Mouse (Mus musculus) lung, embryonic 14.5 days (tissue): Measurements from ENCODE around the gene Gpx7. TPM values are rescaled to one million over a fixed set of nuclear protein-coding genes. Genes with fewer than 3 reads are reported as not detected.

ENCODE experiments used
- ATAC-seq: fragments of 200-750 bp; cut with Nextera tagmentation; 2 replicates; pipeline ENCODE4 v1.8.0; 2017; ENCODE audit warnings: mild to moderate bottlenecking, moderate TSS enrichment, moderate library complexity; ENCODE audit not compliant: insufficient read depth
- DNase-seq: peaks from one replicate; pipeline ENCODE4 v3.0.0-alpha.2; 2015
- H3K27ac ChIP-seq: fragments of 300-500 bp; sonication (generic); 2 replicates; pipeline ENCODE4 v1.5.1; 2014; ENCODE audit warnings: low read depth, mild to moderate bottlenecking, moderate library complexity
- H3K27me3 ChIP-seq: fragments of 300-500 bp; sonication (generic); 2 replicates; pipeline ENCODE4 v1.6.1; 2014; ENCODE audit warnings: low read length, control low read depth; ENCODE audit not compliant: insufficient read depth
- H3K36me3 ChIP-seq: fragments of 300-500 bp; sonication (generic); 2 replicates; pipeline ENCODE4 v1.6.1; 2014; ENCODE audit warnings: control low read depth; ENCODE audit not compliant: insufficient read depth
- H3K4me1 ChIP-seq: fragments of 300-500 bp; sonication (generic); 2 replicates; pipeline ENCODE4 v1.6.1; 2014; ENCODE audit warnings: antibody characterized with exemption, control low read depth; ENCODE audit not compliant: insufficient read depth
- H3K4me2 ChIP-seq: fragments of 300-500 bp; sonication (generic); 2 replicates; pipeline ENCODE4 v1.6.1; 2014; ENCODE audit warnings: mild to moderate bottlenecking
- H3K4me3 ChIP-seq: fragments of 300-500 bp; sonication (generic); 2 replicates; pipeline ENCODE4 v1.5.1; 2014; ENCODE audit warnings: low read depth, low read length
- H3K9ac ChIP-seq: fragments of 300-500 bp; sonication (generic); 2 replicates; pipeline ENCODE4 v1.6.1; 2014
- H3K9me3 ChIP-seq: fragments of 300-500 bp; sonication (generic); 2 replicates; pipeline ENCODE4 v1.6.1; 2016; ENCODE audit warnings: low read depth, low read length, control low read depth
- CTCF ChIP-seq: IDR thresholded peaks from 2 replicates; pipeline ENCODE4 v1.5.1; 2016; ENCODE audit warnings: antibody characterized with exemption, low read depth
- WGBS: fragments of 180-500 bp; shearing (Covaris S2); extraction: QIAGEN DNeasy Blood & Tissue Kit; methylation state at CpG from one replicate; pipeline ENCODE4 v1.1.7; 2014; 5-methylcytosine and 5-hydroxymethylcytosine counted together
- polyA plus RNA-seq: library from polyadenylated mRNA; unstranded; fragments of >200 nt; fragmentation: Nextera tagmentation; extraction: Ambion mirVana; gene quantifications from 2 replicates; pipeline ENCODE4 v1.2.1, GENCODE M21; 2014

The Gpx7 gene
- polyA plus RNA-seq, 1 experiment from 2014 or later: 82.4 TPM

DNA sequence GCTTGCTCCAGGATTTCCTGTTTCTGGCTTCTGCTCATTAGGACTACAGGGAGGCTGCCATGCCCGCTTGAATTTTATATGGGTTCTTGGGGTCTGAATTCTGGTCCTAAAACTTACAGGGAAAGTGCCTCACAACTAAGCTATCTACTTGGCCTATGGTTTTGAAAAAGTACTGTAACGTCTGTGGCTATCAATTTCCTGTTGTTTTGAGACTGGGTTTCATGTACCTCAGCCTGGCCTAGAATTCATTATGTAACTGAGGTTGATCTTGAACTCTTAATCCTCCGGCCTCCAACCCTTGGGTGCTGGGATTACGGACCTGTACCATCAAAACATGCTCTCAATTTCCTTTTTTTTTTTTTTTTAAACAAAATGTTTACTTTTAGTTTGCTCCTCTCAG lies 27.5 kb upstream of the Gpx7 start:
- no peak for TF ChIP-seq CTCF
- no peak overlapping the region for H3K9ac ChIP-seq
- 69% methylated on average over 4 of the region's 4 CpGs for WGBS
- DNase-seq (no peak), ATAC-seq (no peak)
- H3K4me3 ChIP-seq: no peak overlapping the region
- no peak overlapping the region for H3K4me2 ChIP-seq
- H3K27ac ChIP-seq: no peak overlapping the region
- H3K4me1 ChIP-seq: peaks cover 8% of the 10 kb centered on the region; the same call in 1 of the 2 replicates
- H3K9me3 ChIP-seq: no peaks in the 10 kb centered on the region
- H3K36me3 ChIP-seq: no peaks in the 10 kb centered on the region
- no peaks in the 10 kb centered on the region for H3K27me3 ChIP-seq

DNA sequence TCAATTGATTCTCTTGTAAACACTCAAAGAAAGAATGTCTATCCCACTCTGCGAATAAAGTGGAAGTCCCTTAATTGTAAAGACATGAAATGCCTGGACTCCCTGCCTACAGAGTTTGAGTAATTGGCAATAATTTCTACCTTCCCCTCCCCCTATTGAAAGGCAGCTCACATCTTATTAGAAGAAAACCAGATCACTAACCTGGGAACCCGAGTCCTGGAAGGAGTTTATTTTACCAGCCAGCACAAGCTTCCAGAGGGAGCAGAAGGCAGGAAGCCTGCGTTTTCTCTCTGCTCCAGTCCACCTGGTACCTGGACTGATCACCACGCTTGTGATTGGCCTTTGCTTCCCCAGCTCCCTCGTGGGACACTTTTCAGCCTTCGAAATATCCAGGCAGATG lies 26.6 kb upstream of the Gpx7 start:
- Histone ChIP-seq H3K36me3 (no peaks in the 10 kb centered on the region), H3K4me1 (peaks cover 8% of the 10 kb centered on the region; the same call in 1 of the 2 replicates), H3K4me2 (no peak overlapping the region), H3K4me3 (no peak overlapping the region), H3K27me3 (no peaks in the 10 kb centered on the region), H3K9ac (no peak overlapping the region), H3K27ac (peak overlapping the region; percentile 46; the same call in 1 of the 2 replicates), H3K9me3 (no peaks in the 10 kb centered on the region)
- 14% methylated on average over 6 of the region's 6 CpGs for WGBS
- no peak for TF ChIP-seq CTCF
- DNase-seq: no peak
- no peak for ATAC-seq

DNA sequence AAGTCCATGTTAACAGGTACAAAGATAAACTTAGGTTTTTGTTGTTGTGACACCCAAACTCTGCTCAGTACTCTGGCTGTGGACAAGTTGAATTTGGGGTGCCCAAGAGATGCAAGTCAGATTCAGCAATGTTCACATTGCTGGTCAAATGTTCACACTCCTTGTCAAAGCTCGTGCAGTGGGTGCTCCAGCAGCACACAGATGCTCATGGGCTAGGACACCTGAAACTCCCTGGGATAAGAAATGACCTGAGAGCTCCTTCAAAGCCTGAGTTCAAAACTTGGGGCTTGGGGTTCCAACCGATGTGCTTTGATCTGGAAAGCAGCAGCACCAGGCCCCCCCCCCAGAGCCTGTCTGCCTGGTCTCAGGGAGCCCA lies 24.8 kb upstream of the Gpx7 start:
- no peak overlapping the region for H3K27ac ChIP-seq
- WGBS: 31% methylated on average over 2 of the region's 2 CpGs
- no peak for ATAC-seq

DNA sequence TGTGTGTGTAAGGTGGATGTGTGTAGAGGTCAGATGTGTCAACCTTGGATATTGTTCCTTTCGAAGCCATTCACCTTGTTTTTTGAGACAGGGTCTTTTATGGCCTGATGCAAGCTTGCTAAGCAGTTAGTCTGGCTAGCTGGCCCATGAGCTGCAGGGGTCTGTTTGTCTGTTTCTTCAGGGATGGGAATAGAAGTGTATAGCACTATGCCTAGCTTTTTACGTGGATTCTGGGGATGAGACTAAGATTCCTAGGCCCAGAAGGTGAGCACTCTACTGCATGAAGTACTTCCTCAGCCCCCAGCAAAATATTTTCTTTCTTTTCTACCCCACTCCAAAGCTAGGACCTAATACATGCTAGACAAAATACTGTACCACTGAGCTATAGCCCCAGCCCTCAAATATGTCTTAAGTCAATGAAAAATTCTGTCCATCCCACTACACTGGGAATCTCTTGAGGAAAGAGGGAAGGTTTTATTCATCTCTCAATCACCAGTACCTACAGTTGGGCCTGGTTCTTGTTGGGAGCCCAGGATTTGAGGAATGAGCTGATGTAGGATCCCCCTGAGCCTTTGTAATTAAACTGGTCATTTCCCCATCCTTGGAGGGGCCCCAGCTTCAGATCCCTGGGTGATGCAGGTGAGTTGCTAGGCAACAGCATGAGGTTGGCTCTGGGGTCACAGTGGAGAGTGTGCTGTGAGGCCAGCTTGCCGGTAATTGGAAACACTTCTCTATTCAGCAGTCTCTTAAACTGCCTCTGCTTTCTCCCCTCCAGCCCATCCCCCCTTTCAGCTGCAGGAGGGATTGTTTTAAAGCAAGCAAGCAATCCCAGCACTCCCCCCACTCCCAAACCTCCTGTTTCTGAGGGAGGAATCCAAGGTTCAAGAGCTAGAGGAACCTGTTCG lies 24.1 kb upstream of the Gpx7 start:
- DNase-seq (peak; percentile 30), ATAC-seq (peak; percentile 64)
- Histone ChIP-seq H3K4me3 (no peak overlapping the region), H3K9me3 (no peaks in the 10 kb centered on the region), H3K4me2 (0 out of 2 replicates have a peak overlapping the region, but pooled peaks have one; percentile 10), H3K4me1 (peaks cover 8% of the 10 kb centered on the region; the same call in 1 of the 2 replicates), H3K27ac (no peak overlapping the region), H3K36me3 (no peaks in the 10 kb centered on the region), H3K9ac (no peak overlapping the region), H3K27me3 (no peaks in the 10 kb centered on the region)
- no peak for TF ChIP-seq CTCF
- WGBS: 37% methylated on average over 4 of the region's 4 CpGs

More for the DNA sequence above, 24.8 kb upstream of the Gpx7 start:
- H3K27me3 ChIP-seq: no peaks in the 10 kb centered on the region
- no peak for DNase-seq
- no peak overlapping the region for H3K9ac ChIP-seq
- no peak overlapping the region for H3K4me3 ChIP-seq
- peaks cover 8% of the 10 kb centered on the region; the same call in 1 of the 2 replicates for H3K4me1 ChIP-seq
- no peaks in the 10 kb centered on the region for H3K9me3 ChIP-seq
- H3K36me3 ChIP-seq: no peaks in the 10 kb centered on the region
- no peak for TF ChIP-seq CTCF
- 0 out of 2 replicates have a peak overlapping the region, but pooled peaks have one; percentile 10 for H3K4me2 ChIP-seq

DNA sequence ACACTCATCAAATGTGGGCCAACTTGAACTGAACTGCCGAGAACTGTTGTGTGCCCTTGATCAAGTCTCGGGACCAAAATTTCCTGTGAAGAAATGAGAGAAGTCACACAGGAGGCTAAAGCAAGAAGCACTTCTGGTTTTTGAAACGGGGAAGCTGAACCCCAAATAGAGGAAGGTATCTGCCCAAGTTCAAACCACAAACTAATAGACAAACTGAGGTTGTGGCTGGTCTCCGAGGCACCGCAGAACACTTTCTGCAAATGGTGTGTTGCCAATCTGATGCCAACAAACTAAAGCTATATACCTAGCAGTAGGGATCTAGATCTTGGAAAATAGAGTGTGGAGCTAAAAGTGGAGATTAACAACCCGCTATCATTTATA lies 21.6 kb upstream of the Gpx7 start:
- no peak for ATAC-seq
- Histone ChIP-seq H3K9ac (no peak overlapping the region), H3K4me3 (no peak overlapping the region), H3K27me3 (no peaks in the 10 kb centered on the region), H3K9me3 (no peaks in the 10 kb centered on the region), H3K27ac (no peak overlapping the region), H3K4me2 (no peak overlapping the region), H3K36me3 (no peaks in the 10 kb centered on the region), H3K4me1 (peaks cover 5% of the 10 kb centered on the region; the same call in 1 of the 2 replicates)
- WGBS: 64% methylated on average over 6 of the region's 6 CpGs
- no peak for TF ChIP-seq CTCF
- no peak for DNase-seq

DNA sequence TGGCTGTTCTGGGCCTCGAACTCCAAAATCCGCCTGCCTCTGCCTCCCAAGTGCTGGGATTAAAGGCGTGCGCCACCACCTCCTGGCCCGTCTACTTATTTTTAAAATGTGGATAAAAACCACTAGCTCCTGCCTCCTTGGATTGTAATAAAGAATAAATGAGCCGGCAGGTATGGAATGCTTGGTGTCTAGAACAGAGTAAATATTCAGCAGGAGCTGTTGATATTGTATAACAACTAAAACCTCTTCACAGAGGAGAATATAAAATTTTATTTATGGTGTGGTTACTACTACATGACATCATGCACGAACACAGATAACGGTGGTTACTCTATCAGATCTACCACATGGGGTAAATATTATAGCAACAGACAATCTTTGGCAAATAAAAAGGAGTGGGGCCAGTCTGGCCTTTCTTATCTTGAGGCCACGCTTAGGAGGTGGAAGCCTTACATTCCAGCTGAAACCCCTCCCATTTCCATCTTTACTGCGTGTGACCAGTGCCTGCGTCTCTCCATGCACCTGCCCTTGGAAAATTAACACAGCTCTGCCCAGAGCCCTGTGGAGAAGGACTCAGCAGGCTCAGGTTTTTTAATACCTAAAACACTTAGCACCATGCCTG lies 21.1 kb upstream of the Gpx7 start:
- WGBS: 36% methylated on average over 11 of the region's 11 CpGs
- H3K36me3 ChIP-seq: no peaks in the 10 kb centered on the region
- no peak overlapping the region for H3K27ac ChIP-seq
- no peaks in the 10 kb centered on the region for H3K9me3 ChIP-seq
- H3K4me2 ChIP-seq: no peak overlapping the region
- H3K9ac ChIP-seq: no peak overlapping the region
- peak; percentile 77; the same call in 1 of the 2 replicates for ATAC-seq
- H3K27me3 ChIP-seq: no peaks in the 10 kb centered on the region
- peak; percentile 41 for DNase-seq
- no peak for TF ChIP-seq CTCF
- H3K4me3 ChIP-seq: no peak overlapping the region
- peaks cover 4% of the 10 kb centered on the region; the same call in 1 of the 2 replicates for H3K4me1 ChIP-seq

DNA sequence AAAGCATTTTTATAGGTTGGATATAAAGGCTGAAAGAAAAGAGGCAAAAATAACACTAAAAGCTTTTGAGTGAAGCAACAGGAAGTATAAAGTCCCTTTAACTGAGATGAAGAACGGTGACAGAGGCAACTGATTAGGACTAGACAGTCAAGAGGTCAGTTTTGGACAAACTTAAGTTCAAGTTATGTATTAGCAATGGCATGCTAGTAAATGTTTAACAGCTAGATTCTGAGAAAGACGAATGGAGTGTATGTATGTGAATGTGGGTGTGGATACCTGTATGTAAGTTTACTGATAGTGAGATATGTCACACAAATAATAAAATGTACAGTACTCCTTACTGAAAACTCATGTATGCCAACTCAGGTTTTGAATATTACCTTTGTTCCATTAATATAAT lies 17.8 kb upstream of the Gpx7 start:
- no peak for ATAC-seq
- WGBS: 49% methylated on average over 2 of the region's 2 CpGs
- no peak overlapping the region for H3K9ac ChIP-seq
- no peak overlapping the region for H3K4me3 ChIP-seq
- no peaks in the 10 kb centered on the region for H3K27me3 ChIP-seq
- no peak overlapping the region for H3K4me2 ChIP-seq
- TF ChIP-seq CTCF: no peak
- no peaks in the 10 kb centered on the region for H3K9me3 ChIP-seq
- no peak overlapping the region for H3K27ac ChIP-seq
- no peaks in the 10 kb centered on the region for H3K4me1 ChIP-seq
- no peak for DNase-seq
- H3K36me3 ChIP-seq: no peaks in the 10 kb centered on the region
